Comparison of ENCODE assay signal across 28 mouse cellular contexts in genomic region chr2:72226006-72226405, GRCm38 (mm10).
"Had no signal": no experiment of that assay in that cellular context is flagged by ENCODE, and none has a peak within 500 bp of the region (broad histone marks: within the 10 kb centered on the region; RNA-seq: fewer than 3 reads in every experiment).

No protein-coding gene starts in this region.

- H3K36me3 ChIP-seq: embryonic facial prominence, embryonic 10.5 days; embryonic facial prominence, embryonic 12.5 days; embryonic facial prominence, embryonic 13.5 days; embryonic facial prominence, embryonic 15.5 days; forebrain, embryonic 10.5 days; forebrain, embryonic 12.5 days; forebrain, embryonic 15.5 days had no signal

- H3K4me2 ChIP-seq: embryonic facial prominence, embryonic 12.5 days; embryonic facial prominence, embryonic 13.5 days; embryonic facial prominence, embryonic 15.5 days; forebrain, embryonic 12.5 days; forebrain, embryonic 13.5 days; forebrain, embryonic 15.5 days had no signal

- DNase-seq: cerebellum, adult 8-10 months; cerebellum, adult 9-10 months; cerebellum, adult 9-11 months; cerebellum, postnatal 10 days; cerebellum, postnatal 14 days; cerebellum, postnatal 25 days; cerebellum, postnatal 36 days; embryo, embryonic 11 days; forebrain, postnatal 0 days; gastrocnemius, adult 2 months; gastrocnemius, postnatal 10 days; gastrocnemius, postnatal 14 days; gastrocnemius, postnatal 25 days; gastrocnemius, postnatal 36 days; heart, adult 11 months; heart, adult 18-20 months; heart, adult 2 months had no signal

- H3K4me1 ChIP-seq: embryonic facial prominence, embryonic 12.5 days; forebrain, embryonic 10.5 days had no signal

- ATAC-seq: forebrain, embryonic 13.5 days; forebrain, embryonic 14.5 days; forebrain, embryonic 15.5 days; forebrain, embryonic 16.5 days; forebrain, postnatal 0 days had no signal

- H3K27me3 ChIP-seq: embryonic facial prominence, embryonic 12.5 days; embryonic facial prominence, embryonic 13.5 days; embryonic facial prominence, embryonic 15.5 days; forebrain, embryonic 12.5 days; forebrain, embryonic 13.5 days; forebrain, embryonic 15.5 days had no signal

- H3K9ac ChIP-seq: embryonic facial prominence, embryonic 12.5 days; embryonic facial prominence, embryonic 13.5 days; embryonic facial prominence, embryonic 15.5 days; forebrain, embryonic 12.5 days; forebrain, embryonic 13.5 days; forebrain, embryonic 15.5 days; forebrain, postnatal 0 days had no signal

- H3K27ac ChIP-seq: embryonic facial prominence, embryonic 10.5 days; embryonic facial prominence, embryonic 12.5 days; embryonic facial prominence, embryonic 13.5 days; embryonic facial prominence, embryonic 15.5 days; forebrain, embryonic 10.5 days; forebrain, embryonic 12.5 days; forebrain, embryonic 13.5 days; forebrain, embryonic 15.5 days; gastrocnemius, adult 2 months; heart, adult 2 months had no signal

- H3K9me3 ChIP-seq: embryonic facial prominence, embryonic 10.5 days; embryonic facial prominence, embryonic 12.5 days; embryonic facial prominence, embryonic 13.5 days; embryonic facial prominence, embryonic 15.5 days; forebrain, embryonic 10.5 days; forebrain, embryonic 12.5 days; forebrain, embryonic 13.5 days; forebrain, embryonic 15.5 days had no signal

- H3K4me3 ChIP-seq: embryonic facial prominence, embryonic 10.5 days; embryonic facial prominence, embryonic 12.5 days; embryonic facial prominence, embryonic 13.5 days; embryonic facial prominence, embryonic 15.5 days; erythroblast, embryonic 14.5 days; forebrain, embryonic 10.5 days; forebrain, embryonic 12.5 days; forebrain, embryonic 13.5 days; forebrain, embryonic 15.5 days; gastrocnemius, adult 2 months; heart, adult 2 months had no signal
